29 mouse cellular contexts compared by ENCODE assay signal in the genomic region with DNA sequence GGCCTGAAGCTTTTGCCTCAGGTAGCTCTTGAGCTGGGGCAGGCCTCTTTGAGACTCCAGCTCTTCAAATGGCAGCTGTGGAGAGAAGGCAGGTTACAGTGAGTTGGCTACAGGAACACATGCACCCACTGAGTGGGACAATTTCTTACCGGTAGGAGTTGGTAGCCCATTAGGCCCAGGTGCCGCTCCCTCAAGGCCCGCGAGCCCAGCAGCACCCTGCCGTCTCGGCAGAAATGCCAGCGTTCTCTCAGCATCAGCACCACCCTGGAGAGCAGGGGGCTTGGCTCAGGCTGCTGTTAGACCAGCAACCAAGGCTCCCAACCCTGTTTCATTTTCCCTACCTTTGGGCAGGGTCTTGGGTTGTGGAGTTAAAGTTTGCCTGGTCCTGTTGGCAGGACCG.
"Had no signal": no experiment of that assay in that cellular context is flagged by ENCODE, and none has a peak within 500 bp of the region (broad histone marks: within the 10 kb centered on the region; RNA-seq: fewer than 3 reads in every experiment).

No protein-coding gene starts in this region.

- H3K4me2 ChIP-seq: heart, embryonic 11.5 days; heart, embryonic 12.5 days; heart, embryonic 13.5 days; heart, embryonic 15.5 days; hindbrain, embryonic 12.5 days; hindbrain, embryonic 13.5 days; hindbrain, embryonic 14.5 days; hindbrain, embryonic 15.5 days; intestine, embryonic 15.5 days; kidney, embryonic 15.5 days had no signal

- H3K27me3 ChIP-seq: heart, embryonic 12.5 days; heart, embryonic 13.5 days; heart, embryonic 15.5 days; hindbrain, embryonic 12.5 days; hindbrain, embryonic 13.5 days; hindbrain, embryonic 15.5 days; intestine, embryonic 15.5 days; kidney, embryonic 15.5 days had no signal

- DNase-seq: heart, postnatal 10 days; heart, postnatal 14 days; heart, postnatal 36 days; heart, postnatal 4 days; kidney, adult 11 months; kidney, adult 18-20 months; kidney, adult 2 months; kidney, adult 8-10 months; kidney, adult 9 months; kidney, postnatal 10 days; kidney, postnatal 14 days; kidney, postnatal 25 days; kidney, postnatal 36 days; kidney, postnatal 4 days; layer of hippocampus, adult 9-11 months; layer of hippocampus, postnatal 36 days had no signal

- H3K4me3 ChIP-seq: heart, embryonic 12.5 days; heart, embryonic 13.5 days; heart, embryonic 15.5 days; hindbrain, embryonic 10.5 days; hindbrain, embryonic 12.5 days; hindbrain, embryonic 13.5 days; hindbrain, embryonic 15.5 days; intestine, embryonic 15.5 days; kidney, embryonic 15.5 days; layer of hippocampus, adult 2 months; left cerebral cortex, adult 2 months had no signal
